ENCODE assay signal across 22 mouse cellular contexts in genomic region chr2:180408410-180408809, GRCm38 (mm10). TPM values are rescaled to one million over a fixed set of nuclear protein-coding genes. Genes with fewer than 3 reads are reported as not detected.
A peak's percentile ranks its signal among the peaks of the same experiment; 100 is the strongest.
DNase-seq lines count a peak whose midpoint lies in the region; ATAC-seq and TF ChIP-seq lines count a peak whose summit lies in the region.
"Had no signal": no experiment of that assay in that cellular context is flagged by ENCODE, and none has a peak within 500 bp of the region (broad histone marks: within the 10 kb centered on the region; RNA-seq: fewer than 3 reads in every experiment).

No protein-coding gene starts in this region.

- no peak overlapping the region for H3K4me3 ChIP-seq in liver, embryonic 14.5 days (ENCODE audit: insufficient read depth in 1 of 2, low read depth in 2 of 2, low read length in 2 of 2)
- H3K4me3 ChIP-seq in liver, embryonic 12.5 days: no peak overlapping the region
- no peak overlapping the region for H3K4me3 ChIP-seq in stomach, postnatal 0 days (ENCODE audit: low read depth, low read length)
- H3K4me3 ChIP-seq: embryonic facial prominence, embryonic 15.5 days; heart, embryonic 12.5 days; limb, embryonic 12.5 days; liver, embryonic 15.5 days had no signal

- TF ChIP-seq EP300 in liver, embryonic 14.5 days (IDR thresholded peaks at IDR 0.05; ENCODE audit: low read depth): no peak
- no peak for TF ChIP-seq EP300 in stomach, postnatal 0 days (optimal IDR thresholded peaks at IDR 0.05)

- DNase-seq in CD4-positive, CD25-positive, alpha-beta regulatory T cell, adult 2 months (ENCODE audit: low read depth, low spot score): peak; percentile 31
- no peak for DNase-seq in liver, embryonic 14.5 days (ENCODE audit: low read depth in 3 of 3, low spot score in 3 of 3)
- peak; percentile 10 for DNase-seq in NIH3T3 (ENCODE audit: low read depth)
- DNase-seq in stomach, postnatal 0 days (ENCODE audit: low spot score): no peak
- DNase-seq in spleen, postnatal 10 days (ENCODE audit: low spot score in 2 of 2): no peak
- DNase-seq in left cerebral cortex, adult 8-10 months (ENCODE audit: low spot score in 2 of 2): no peak
- DNase-seq: adrenal gland, postnatal 25 days; cerebellum, adult 18-20 months; cerebellum, postnatal 25 days; forebrain, postnatal 0 days; kidney, adult 11 months; lung, postnatal 36 days; right cerebral cortex, postnatal 14 days had no signal

- no peaks in the 10 kb centered on the region for H3K9me3 ChIP-seq in liver, embryonic 14.5 days (ENCODE audit: control insufficient read depth, low read length)
- H3K9me3 ChIP-seq in liver, embryonic 12.5 days (replicated peaks): no peaks in the 10 kb centered on the region
- H3K9me3 ChIP-seq in stomach, postnatal 0 days (ENCODE audit: control insufficient read depth, low read length): no peaks in the 10 kb centered on the region
- H3K9me3 ChIP-seq: embryonic facial prominence, embryonic 15.5 days; heart, embryonic 12.5 days; limb, embryonic 12.5 days; liver, embryonic 15.5 days had no signal

- H3K4me1 ChIP-seq in liver, embryonic 14.5 days (replicated peaks; ENCODE audit: control insufficient read depth in 2 of 2, insufficient read depth in 2 of 2, low read length in 1 of 2): no peaks in the 10 kb centered on the region
- H3K4me1 ChIP-seq in liver, embryonic 12.5 days: no peaks in the 10 kb centered on the region
- H3K4me1 ChIP-seq in stomach, postnatal 0 days (replicated peaks; ENCODE audit: control insufficient read depth, insufficient read depth): no peaks in the 10 kb centered on the region
- H3K4me1 ChIP-seq: embryonic facial prominence, embryonic 15.5 days; heart, embryonic 12.5 days; limb, embryonic 12.5 days; liver, embryonic 15.5 days had no signal

- WGBS in liver, embryonic 14.5 days (ENCODE audit: insufficient replicate concordance): 13% methylated on average over 2 of the region's 2 CpGs
- WGBS in liver, embryonic 12.5 days (ENCODE audit: insufficient replicate concordance): 13% methylated on average over 2 of the region's 2 CpGs
- 24% methylated on average over 2 of the region's 2 CpGs for WGBS in stomach, postnatal 0 days

- no peak overlapping the region for H3K4me2 ChIP-seq in liver, embryonic 14.5 days (ENCODE audit: low read depth)
- no peak overlapping the region for H3K4me2 ChIP-seq in liver, embryonic 12.5 days
- H3K4me2 ChIP-seq in stomach, postnatal 0 days (replicated peaks; ENCODE audit: low read depth): no peak overlapping the region
- H3K4me2 ChIP-seq: embryonic facial prominence, embryonic 15.5 days; heart, embryonic 12.5 days; hindbrain, embryonic 14.5 days; limb, embryonic 12.5 days; liver, embryonic 15.5 days had no signal

- H3K27ac ChIP-seq in liver, embryonic 14.5 days: no peak overlapping the region
- no peak overlapping the region for H3K27ac ChIP-seq in liver, embryonic 12.5 days
- no peak overlapping the region for H3K27ac ChIP-seq in stomach, postnatal 0 days (replicated peaks)
- H3K27ac ChIP-seq: embryonic facial prominence, embryonic 15.5 days; hindbrain, embryonic 14.5 days; limb, embryonic 12.5 days; liver, embryonic 15.5 days had no signal

- H3K27me3 ChIP-seq in liver, embryonic 14.5 days (ENCODE audit: control insufficient read depth, insufficient read depth, low read length): no peaks in the 10 kb centered on the region
- no peaks in the 10 kb centered on the region for H3K27me3 ChIP-seq in liver, embryonic 12.5 days (replicated peaks)
- no peaks in the 10 kb centered on the region for H3K27me3 ChIP-seq in stomach, postnatal 0 days (ENCODE audit: control insufficient read depth, insufficient read depth, low read length)
- H3K27me3 ChIP-seq: heart, embryonic 12.5 days; liver, embryonic 15.5 days had no signal

- H3K36me3 ChIP-seq in liver, embryonic 14.5 days (replicated peaks; ENCODE audit: control insufficient read depth, insufficient read depth, low read depth): no peaks in the 10 kb centered on the region
- no peaks in the 10 kb centered on the region for H3K36me3 ChIP-seq in liver, embryonic 12.5 days
- no peaks in the 10 kb centered on the region for H3K36me3 ChIP-seq in stomach, postnatal 0 days (ENCODE audit: control insufficient read depth, insufficient read depth, low read length)
- H3K36me3 ChIP-seq: embryonic facial prominence, embryonic 15.5 days; heart, embryonic 12.5 days; limb, embryonic 12.5 days; liver, embryonic 15.5 days had no signal

- peak; percentile 30; the same call in 1 of the 2 replicates for TF ChIP-seq CTCF in liver, embryonic 14.5 days (IDR thresholded peaks at IDR 0.05; ENCODE audit: low read depth)
- TF ChIP-seq CTCF in stomach, postnatal 0 days (IDR thresholded peaks at IDR 0.05; ENCODE audit: low read depth): peak; percentile 20

- no peak for ATAC-seq in CD4-positive, CD25-positive, alpha-beta regulatory T cell, adult 4 months
- ATAC-seq in liver, embryonic 14.5 days (ENCODE audit: insufficient read depth): no peak
- ATAC-seq in liver, embryonic 12.5 days: no peak
- ATAC-seq in stomach, postnatal 0 days (ENCODE audit: low FRiP score, low TSS enrichment): no peak
- ATAC-seq: forebrain, postnatal 0 days had no signal

- H3K9ac ChIP-seq in liver, embryonic 14.5 days (replicated peaks): no peak overlapping the region
- H3K9ac ChIP-seq in liver, embryonic 12.5 days: no peak overlapping the region
- no peak overlapping the region for H3K9ac ChIP-seq in stomach, postnatal 0 days (ENCODE audit: low read length)
- H3K9ac ChIP-seq: embryonic facial prominence, embryonic 15.5 days; forebrain, postnatal 0 days; heart, embryonic 12.5 days; hindbrain, embryonic 14.5 days; limb, embryonic 12.5 days; liver, embryonic 15.5 days had no signal

RNA-seq across cellular contexts. Expression of gene Slco4a1, which starts 47.6 kb away (rescaled TPM):
- 1 to 10 TPM in 1 of 2 experiments, under 1 TPM in 1; 0.31 to 1.1 TPM for polyA plus RNA-seq in CD4-positive, CD25-positive, alpha-beta regulatory T cell, adult 4 months (2017; shearing (Covaris generic))
- 0.65 and 0.69 TPM in 2 replicates for polyA plus RNA-seq in liver, embryonic 14.5 days (2012; rRNA removed)
- polyA plus RNA-seq in liver, embryonic 14.5 days (2014; fragmentation: Nextera tagmentation; extraction: Ambion mirVana): 0.28 and 0.53 TPM in 2 replicates
- 1.0 and 1.4 TPM in 2 replicates for polyA plus RNA-seq in liver, embryonic 12.5 days (2016; fragmentation: Nextera tagmentation; extraction: Ambion mirVana)
- 4.2 and 5.6 TPM in 2 replicates for polyA plus RNA-seq in stomach, postnatal 0 days (2015; fragmentation: Nextera tagmentation; extraction: Ambion mirVana)
- total RNA-seq in left cerebral cortex, adult 8-10 months (2022): 1 to 10 TPM; 1.8 to 3.6 (median 2.9) TPM
- total RNA-seq: gastrocnemius, adult 18-20 months; heart, postnatal 25 days had no signal

Comparison
In these comparisons a context has a peak if more than half of its experiments do, and no peak if none do; other contexts are left out.
1. DNase-seq: peak in CD4-positive, CD25-positive, alpha-beta regulatory T cell, adult 2 months (single experiment) and NIH3T3 (single experiment); none in liver, embryonic 14.5 days (0 of 3), stomach, postnatal 0 days (single experiment), spleen, postnatal 10 days (0 of 2) and left cerebral cortex, adult 8-10 months (0 of 2).